Mouse (Mus musculus): ENCODE results near the gene Fbxo46.

Fbxo46 gene

DNA sequence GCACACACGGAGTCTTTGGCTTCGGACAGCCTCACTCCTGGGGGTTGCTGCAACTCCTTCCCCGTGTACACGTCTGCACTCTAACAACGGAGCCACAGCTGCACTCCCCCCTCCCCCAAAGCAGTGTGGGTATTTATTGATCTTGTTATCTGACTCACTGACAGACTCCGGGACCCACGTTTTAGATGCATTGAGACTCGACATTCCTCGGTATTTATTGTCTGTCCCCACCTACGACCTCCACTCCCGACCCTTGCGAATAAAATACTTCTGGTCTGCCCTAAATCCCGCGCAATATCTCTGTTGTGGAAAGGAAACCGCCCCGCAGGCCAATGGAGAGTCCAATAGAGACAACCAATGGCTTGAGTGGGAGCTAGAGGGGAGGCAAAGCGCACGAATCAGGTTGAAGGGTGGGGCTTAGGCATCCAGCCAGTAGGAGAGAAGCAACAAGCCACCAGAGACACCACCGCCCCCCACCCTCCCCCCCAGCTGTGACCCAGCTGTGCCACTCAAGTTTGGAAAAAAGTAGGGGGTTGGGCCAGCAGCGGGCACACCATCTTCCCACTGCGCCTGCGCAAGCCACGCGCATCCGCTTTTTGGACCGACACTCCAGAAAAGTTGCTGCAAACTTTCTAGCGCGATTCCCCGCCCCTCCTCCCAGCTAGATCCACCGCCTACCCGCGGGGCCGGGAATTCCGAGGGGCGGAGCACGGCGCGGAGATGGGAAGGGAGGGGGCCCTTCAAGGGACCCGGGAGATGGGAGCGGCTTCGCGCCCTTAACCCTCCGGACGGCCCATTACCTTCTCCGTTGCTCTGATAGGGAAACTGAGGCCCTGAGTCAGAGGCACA lies 25.9 kb upstream of the Fbxo46 start:
- peak; percentile 100 for DNase-seq

DNA sequence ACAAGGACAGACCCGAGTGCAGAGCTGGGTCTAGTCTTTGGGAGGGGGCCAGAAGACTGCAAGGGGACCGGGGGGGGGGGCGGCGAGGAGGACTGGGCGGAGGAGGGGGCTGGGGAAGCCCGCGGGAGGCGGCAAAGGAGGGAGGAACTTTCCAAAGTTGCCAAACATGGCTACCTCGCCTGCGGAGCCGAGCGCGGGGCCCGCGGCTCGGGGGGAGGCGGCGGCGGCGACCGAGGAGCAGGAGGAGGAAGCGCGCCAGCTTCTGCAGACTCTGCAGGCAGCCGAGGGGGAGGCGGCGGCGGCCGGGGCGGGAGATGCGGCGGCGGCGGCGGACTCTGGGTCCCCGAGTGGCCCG lies 25.2 kb upstream of the Fbxo46 start, which contains the start of gene Six5:
Six5 (plus strand) TSS at position 124 of the 355 bp plus-strand sequence.
- DNase-seq, result no peak

- DNase-seq, result peak; percentile 97
These were observed 24.6 kb upstream of the Fbxo46 start for GRCm38 (mm10) chr7:19094826-19095750.

GRCm38 (mm10) chr7:19095751-19096110 lies 23.9 kb upstream of the Fbxo46 start:
- DNase-seq, result peak; percentile 97

DNA sequence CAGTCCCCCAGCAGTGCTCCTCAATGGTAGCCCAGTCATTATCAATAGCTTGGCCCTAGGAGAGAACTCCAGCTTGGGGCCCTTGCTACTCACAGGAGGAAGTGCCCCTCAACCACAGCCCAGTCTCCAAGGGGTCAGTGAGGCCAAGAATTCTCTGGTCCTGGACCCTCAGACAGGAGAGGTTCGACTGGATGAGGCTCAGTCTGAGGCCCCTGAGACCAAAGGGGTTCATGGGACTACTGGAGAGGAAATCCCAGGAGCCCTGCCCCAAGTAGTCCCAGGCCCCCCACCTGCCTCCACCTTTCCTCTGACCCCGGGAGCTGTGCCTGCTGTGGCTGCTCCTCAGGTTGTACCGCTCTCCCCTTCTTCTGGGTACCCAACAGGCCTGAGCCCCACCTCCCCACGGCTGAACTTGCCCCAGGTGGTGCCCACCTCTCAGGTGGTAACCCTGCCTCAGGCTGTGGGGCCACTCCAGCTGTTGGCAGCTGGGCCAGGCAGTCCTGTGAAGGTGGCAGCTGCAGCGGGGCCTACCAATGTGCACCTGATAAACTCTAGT lies 23.2 kb upstream of the Fbxo46 start:
- peak; percentile 95 for DNase-seq

DNA sequence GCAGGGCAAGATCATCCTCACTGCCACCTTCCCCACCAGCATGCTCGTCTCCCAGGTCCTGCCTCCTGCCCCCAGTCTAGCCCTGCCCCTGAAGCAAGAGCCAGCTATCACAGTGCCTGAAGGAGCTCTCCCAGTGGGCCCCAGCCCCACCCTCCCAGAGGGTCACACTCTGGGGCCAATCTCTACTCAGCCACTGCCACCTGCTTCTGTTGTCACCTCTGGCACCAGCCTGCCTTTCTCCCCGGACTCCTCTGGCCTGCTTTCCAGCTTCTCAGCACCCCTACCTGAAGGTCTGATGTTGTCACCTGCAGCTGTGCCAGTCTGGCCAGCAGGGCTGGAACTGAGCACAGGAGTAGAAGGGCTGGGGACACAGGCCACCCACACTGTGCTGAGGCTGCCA lies 22.4 kb upstream of the Fbxo46 start:
- peak; percentile 95 for DNase-seq

GRCm38 (mm10) chr7:19097863-19098262 lies 21.8 kb upstream of the Fbxo46 start:
- DNase-seq, result peak; percentile 96

DNA sequence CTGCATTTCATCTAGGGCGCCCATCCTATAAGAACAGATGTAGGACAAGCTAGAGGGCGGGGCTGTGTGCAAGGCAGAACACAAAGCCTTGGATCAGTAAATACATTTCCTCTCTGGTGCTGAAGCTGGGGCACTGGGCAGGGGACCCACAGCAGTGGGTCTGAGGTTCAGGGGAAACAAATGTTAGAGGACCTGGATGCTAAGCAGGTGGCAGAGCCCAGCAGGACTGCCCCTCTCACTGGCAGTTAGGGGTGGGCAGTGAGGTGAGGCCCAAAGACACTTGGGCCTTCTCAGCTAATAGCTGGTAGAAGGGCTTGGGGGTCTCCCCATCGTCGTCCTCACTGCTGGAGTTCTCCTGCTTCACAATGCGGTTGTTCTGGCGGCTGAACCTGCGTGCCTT lies 20.8 kb upstream of the Fbxo46 start:
- peak; percentile 91 for DNase-seq

DNA sequence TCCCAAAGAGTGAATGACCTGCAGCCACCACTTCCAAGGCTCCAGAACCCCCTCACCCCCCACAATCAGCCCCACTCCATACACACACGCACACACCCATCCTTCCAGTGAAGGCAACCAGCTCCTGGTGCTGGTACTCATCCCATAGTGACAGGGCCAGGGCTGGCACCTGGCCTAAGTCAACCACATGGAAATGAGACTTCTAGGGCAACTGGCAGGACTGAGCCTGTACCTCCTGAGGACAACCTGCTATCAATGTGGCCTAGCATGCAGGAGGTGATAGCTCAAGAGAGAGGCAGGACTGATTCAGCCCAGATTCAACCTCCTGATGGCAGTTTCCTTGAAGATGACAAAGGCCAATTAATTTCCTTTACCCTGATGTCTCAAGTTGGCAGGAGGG lies 19.4 kb upstream of the Fbxo46 start:
- peak; percentile 92 for DNase-seq

- no peak for DNase-seq
These were observed 15.9 kb upstream of the Fbxo46 start for GRCm38 (mm10) chr7:19103741-19104140.

GRCm38 (mm10) chr7:19104486-19104885 lies 15.2 kb upstream of the Fbxo46 start:
- DNase-seq, result no peak

- DNase-seq, result no peak
These were observed 12.2 kb upstream of the Fbxo46 start for GRCm38 (mm10) chr7:19107436-19107835.

DNA sequence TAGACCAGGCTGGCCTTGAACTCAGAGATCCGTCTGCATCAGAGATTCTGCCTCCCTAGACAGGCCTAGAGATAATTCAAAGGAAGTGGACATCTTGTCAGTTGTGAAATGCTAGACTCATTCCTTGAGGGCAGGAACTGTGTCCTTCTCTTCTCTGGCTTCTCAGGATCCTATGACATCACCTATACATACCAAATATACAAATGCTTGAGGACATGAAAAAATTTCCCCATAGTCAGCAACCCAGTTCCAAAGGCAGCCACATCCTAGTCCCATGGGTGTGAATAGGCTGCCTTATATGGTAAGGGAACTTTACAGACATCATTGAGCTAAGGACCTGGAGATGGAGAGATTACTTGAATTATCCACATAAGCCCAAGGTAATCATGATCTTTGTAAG lies 10.1 kb upstream of the Fbxo46 start:
- no peak for DNase-seq

DNA sequence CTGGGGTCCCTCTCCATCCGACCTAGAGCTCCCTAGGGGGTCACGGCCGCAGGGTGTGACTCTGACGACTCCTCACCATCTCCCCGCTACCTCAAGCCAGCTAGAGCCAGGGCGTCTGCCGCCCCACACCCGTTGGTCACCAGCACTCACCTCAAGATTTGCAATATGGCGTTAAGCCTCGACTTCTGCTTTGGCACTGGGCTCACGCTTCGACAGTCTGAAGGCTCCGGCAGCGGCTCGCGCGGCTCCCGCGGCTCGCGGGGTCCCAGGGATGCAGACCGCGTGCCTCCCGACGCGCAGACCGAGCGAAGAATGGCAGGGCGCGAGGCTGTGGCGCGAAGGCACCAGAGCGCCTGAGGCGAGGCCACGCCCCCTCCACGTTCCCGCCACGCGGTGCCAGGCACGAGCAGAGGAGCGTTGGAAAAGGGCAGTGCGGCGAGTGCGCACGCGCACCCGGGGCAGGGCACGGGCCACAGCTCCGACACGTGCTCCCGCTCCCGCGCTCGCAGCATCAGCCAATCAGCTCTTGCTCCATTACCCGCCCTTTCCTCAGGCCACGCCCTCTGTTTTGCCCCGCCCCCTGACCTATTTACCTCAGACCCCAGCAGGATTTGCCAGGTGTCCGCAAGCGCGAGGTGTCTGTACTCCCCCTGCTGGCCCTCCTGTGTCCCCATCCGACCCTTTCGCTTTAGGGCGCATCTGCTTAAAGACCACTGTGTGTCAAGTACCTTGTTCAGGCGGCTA lies 1.5 kb upstream of the Fbxo46 start, which contains the start of gene Gm4969:
Gm4969 (minus strand) TSS at position 341 of the 744 bp plus-strand sequence.
- peak; percentile 97 for DNase-seq

GRCm38 (mm10) chr7:19119083-19119482 lies 576 bp upstream of the Fbxo46 start:
- peak; percentile 93 for DNase-seq

GRCm38 (mm10) chr7:19121686-19122085 lies 2.0 kb downstream of the Fbxo46 start:
- DNase-seq, result no peak

DNA sequence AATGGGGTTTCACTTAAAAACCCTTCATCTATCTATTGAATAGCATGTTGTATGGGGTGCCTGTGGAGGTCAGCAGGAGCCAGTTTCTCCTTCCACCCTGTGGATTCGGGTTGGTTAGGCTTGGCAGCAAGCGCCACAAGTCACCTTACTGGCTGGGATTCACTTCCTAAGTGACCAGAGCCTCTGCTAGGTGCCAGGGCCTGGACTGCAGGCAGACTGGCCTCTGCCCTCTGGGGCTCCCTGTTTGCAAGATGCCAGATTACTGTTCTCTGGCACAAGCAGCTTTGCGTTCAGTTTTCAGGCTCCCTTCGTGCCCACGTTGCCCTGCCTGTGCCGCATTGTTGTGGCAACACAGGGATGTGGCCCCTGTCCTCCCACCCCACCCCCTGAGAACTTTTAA lies 5.1 kb downstream of the Fbxo46 start:
- DNase-seq, result no peak

DNA sequence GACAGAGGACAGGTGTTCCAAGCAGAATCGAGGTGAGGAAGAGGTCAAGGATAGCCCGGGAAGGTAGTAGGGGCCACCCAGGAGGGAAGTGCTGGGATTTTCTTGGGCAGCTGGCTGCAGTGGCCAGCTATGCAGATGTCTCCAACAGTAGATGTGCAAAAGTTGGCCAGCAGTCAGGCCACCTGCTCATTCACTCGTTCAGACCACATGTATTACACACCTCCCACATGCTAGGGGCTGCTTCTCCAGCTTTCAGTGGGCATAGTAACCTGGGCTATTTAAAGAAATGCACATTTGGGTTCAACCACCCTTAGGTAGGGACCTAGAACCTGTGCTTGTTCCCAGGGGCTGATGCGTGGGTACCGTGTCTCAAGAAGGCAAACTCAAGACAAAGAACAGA lies 8.1 kb downstream of the Fbxo46 start:
- DNase-seq, result no peak

DNA sequence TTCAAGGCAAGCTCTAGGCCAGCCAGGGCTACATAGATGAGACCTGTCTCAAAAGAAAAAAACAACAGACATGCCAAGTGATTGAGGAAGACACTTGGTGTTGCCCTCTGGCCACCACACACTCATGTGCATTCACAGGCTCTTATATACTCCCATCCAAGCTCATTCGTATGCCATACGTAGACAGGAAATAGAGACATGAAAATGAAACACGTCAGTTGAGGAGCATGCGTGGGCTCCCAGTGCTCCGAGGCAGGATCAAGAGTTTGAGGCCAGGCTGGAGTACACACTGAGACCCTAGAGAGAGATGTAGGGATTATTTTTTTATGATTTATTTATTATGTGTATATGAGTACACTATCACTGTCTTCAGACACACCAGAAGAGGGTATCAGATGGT lies 9.7 kb downstream of the Fbxo46 start:
- DNase-seq, result no peak

- DNase-seq, result no peak
These were observed 11.0 kb downstream of the Fbxo46 start for GRCm38 (mm10) chr7:19130657-19131056.

DNA sequence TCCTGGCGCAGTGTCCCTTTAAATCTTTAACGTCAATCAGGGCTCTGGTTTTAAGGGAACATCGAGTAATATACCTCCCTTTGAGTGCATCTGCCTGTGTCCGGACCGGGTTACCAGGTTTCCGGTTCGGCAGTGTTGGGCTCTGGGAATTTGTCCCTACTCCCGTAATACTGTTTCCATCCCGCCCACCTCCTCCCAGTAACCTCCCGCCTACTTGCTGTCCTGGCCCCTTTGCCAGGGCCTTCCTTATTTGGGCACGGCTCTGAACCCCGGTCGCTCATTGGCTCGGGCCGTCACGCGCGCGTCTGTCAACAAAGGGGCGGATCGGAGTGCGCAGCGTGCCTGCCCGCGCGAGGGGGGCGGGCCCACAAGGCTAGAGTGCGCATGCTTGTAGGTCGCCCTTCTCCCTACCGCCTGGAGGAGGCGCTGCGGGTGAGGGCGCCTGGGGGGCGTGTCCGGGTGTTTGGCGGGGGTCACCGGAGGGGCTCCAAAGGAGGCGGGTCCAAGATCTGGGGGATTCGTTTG lies 11.7 kb downstream of the Fbxo46 start:
- peak; percentile 100 for DNase-seq

GRCm38 (mm10) chr7:19136168-19136567 lies 16.5 kb downstream of the Fbxo46 start:
- peak; percentile 92 for DNase-seq
